In genomic region chr19:9047946-9048387, GRCm38 (mm10) we compare ENCODE assay signal across 13 mouse cellular contexts. TPM values are rescaled to one million over a fixed set of nuclear protein-coding genes. Genes with fewer than 3 reads are reported as not detected.
DNase-seq lines count a peak whose midpoint lies in the region; ATAC-seq lines count a peak whose summit lies in the region.
"Had no signal": no experiment of that assay in that cellular context is flagged by ENCODE, and none has a peak within 500 bp of the region (broad histone marks: within the 10 kb centered on the region; RNA-seq: fewer than 3 reads in every experiment).

No protein-coding gene starts in this region.

- 12% methylated on average over 1 of the region's 1 CpGs for WGBS in heart, embryonic 11.5 days (ENCODE audit: insufficient replicate concordance)
- WGBS in liver, embryonic 15.5 days (ENCODE audit: insufficient replicate concordance), result 49% methylated on average over 1 of the region's 1 CpGs

- intact Hi-C loops in heart, postnatal 36 days (cut with DNase I), result no loop called here

- no peak for ATAC-seq in heart, embryonic 11.5 days (replicated peaks; ENCODE audit: insufficient number of reproducible peaks, low FRiP score, low TSS enrichment)
- ATAC-seq in liver, embryonic 15.5 days (ENCODE audit: insufficient read depth), result no peak

- H3K36me3 ChIP-seq in heart, embryonic 11.5 days (ENCODE audit: control insufficient read depth, insufficient read depth, low read length), result no peaks in the 10 kb centered on the region
- H3K36me3 ChIP-seq in liver, embryonic 15.5 days (replicated peaks), result no peaks in the 10 kb centered on the region

- H3K4me3 ChIP-seq in heart, embryonic 11.5 days (ENCODE audit: low read depth, low read length), result no peak overlapping the region
- H3K4me3 ChIP-seq in liver, embryonic 15.5 days (replicated peaks), result peak overlapping the region; percentile 3; the same call in 1 of the 2 replicates
- H3K4me3 ChIP-seq in brown adipose tissue, adult 24 weeks (ENCODE audit: insufficient read depth, low read depth, low read length), result no peak overlapping the region
- H3K4me3 ChIP-seq: myocyte had no signal

- 0 out of 2 replicates have a peak overlapping the region, but pooled peaks have one; percentile 59 for H3K27ac ChIP-seq in heart, embryonic 11.5 days (ENCODE audit: low read depth, low read length)
- no peak overlapping the region for H3K27ac ChIP-seq in liver, embryonic 15.5 days (replicated peaks)
- peak overlapping the region; percentile 86; the same call in 1 of the 2 replicates for H3K27ac ChIP-seq in brown adipose tissue, adult 24 weeks (replicated peaks; ENCODE audit: low read depth, low read length)
- H3K27ac ChIP-seq: macrophage had no signal

- H3K9me3 ChIP-seq in heart, embryonic 11.5 days (replicated peaks; ENCODE audit: control insufficient read depth, low read length), result 0 out of 2 replicates have a peak, but pooled peaks cover 3% of the 10 kb centered on the region
- H3K9me3 ChIP-seq in liver, embryonic 15.5 days (replicated peaks), result no peaks in the 10 kb centered on the region

- no peak for DNase-seq in heart, postnatal 36 days
- DNase-seq in liver, result no peak
- DNase-seq in lung, postnatal 10 days, result peak; percentile 43
- DNase-seq in spleen, adult 12 weeks (ENCODE audit: low spot score), result no peak
- DNase-seq in cerebellum, adult 18-20 months, result no peak

- H3K4me1 ChIP-seq in heart, embryonic 11.5 days (ENCODE audit: control insufficient read depth, insufficient read depth, low read length), result peaks cover 27% of the 10 kb centered on the region
- peaks cover 60% of the 10 kb centered on the region for H3K4me1 ChIP-seq in liver, embryonic 15.5 days (replicated peaks)
- peaks cover 15% of the 10 kb centered on the region for H3K4me1 ChIP-seq in brown adipose tissue, adult 24 weeks (ENCODE audit: control insufficient read depth, insufficient read depth, insufficient read length, low read length)

- no peaks in the 10 kb centered on the region for H3K27me3 ChIP-seq in heart, embryonic 11.5 days (ENCODE audit: control insufficient read depth, insufficient read depth, low read length)
- no peaks in the 10 kb centered on the region for H3K27me3 ChIP-seq in liver, embryonic 15.5 days

- no peak overlapping the region for H3K4me2 ChIP-seq in heart, embryonic 11.5 days
- peak overlapping the region; percentile 45; the same call in 1 of the 2 replicates for H3K4me2 ChIP-seq in liver, embryonic 15.5 days

- H3K9ac ChIP-seq in heart, embryonic 11.5 days (ENCODE audit: low read depth, low read length), result no peak overlapping the region
- no peak overlapping the region for H3K9ac ChIP-seq in liver, embryonic 15.5 days

RNA-seq across cellular contexts. Expression of gene Scgb1a1, which starts 39.8 kb away (rescaled TPM):
- not detected in 2 replicates for polyA plus RNA-seq in heart, embryonic 11.5 days (2014; fragmentation: Nextera tagmentation; extraction: Ambion mirVana)
- not detected for total RNA-seq in heart, postnatal 36 days (2021)
- polyA plus RNA-seq in liver, embryonic 15.5 days (2015; fragmentation: Nextera tagmentation; extraction: Ambion mirVana), result not detected in 2 replicates
- not detected in 2 replicates for polyA plus RNA-seq in brown adipose tissue, adult 24 weeks (2012; ENCODE audit: insufficient read depth, insufficient read length, missing spikeins)
- total RNA-seq: gastrocnemius, adult 8-10 months; left cerebral cortex, adult 18-20 months had no signal
- polyA plus RNA-seq: erythroblast, embryonic 14.5 days; macrophage; myocyte had no signal

RNA-seq across cellular contexts. Expression of gene Ahnak, which starts 58.9 kb away (rescaled TPM):
- 15.1 and 17.4 TPM in 2 replicates for polyA plus RNA-seq in heart, embryonic 11.5 days (2014; fragmentation: Nextera tagmentation; extraction: Ambion mirVana)
- total RNA-seq in heart, postnatal 36 days (2021), result 100 to 1,000 TPM; 362 to 377 TPM
- 2.5 and 3.0 TPM in 2 replicates for polyA plus RNA-seq in liver, embryonic 15.5 days (2015; fragmentation: Nextera tagmentation; extraction: Ambion mirVana)
- polyA plus RNA-seq in brown adipose tissue, adult 24 weeks (2012; ENCODE audit: insufficient read depth, insufficient read length, missing spikeins), result 133 and 177 TPM in 2 replicates
